Mouse (Mus musculus) liver, embryonic 15.5 days (tissue): ENCODE measurements around the gene Camta1. TPM values are rescaled to one million over a fixed set of nuclear protein-coding genes. Genes with fewer than 3 reads are reported as not detected.

Source experiments
- ATAC-seq: fragments of 200-750 bp; cut with Nextera tagmentation; 2 replicates; pipeline ENCODE4 v1.8.0; 2017; ENCODE audit warnings: moderate number of reproducible peaks, mild to moderate bottlenecking, moderate library complexity; ENCODE audit not compliant: insufficient read depth
- H3K27ac ChIP-seq: fragments of 300-500 bp; sonication (generic); replicated peaks from 2 replicates; pipeline ENCODE4 v1.5.1; 2015; ENCODE audit warnings: mild to moderate bottlenecking, inconsistent platforms
- H3K27me3 ChIP-seq: fragments of 300-500 bp; sonication (generic); 2 replicates; pipeline ENCODE4 v1.6.1; 2015; ENCODE audit warnings: mild to moderate bottlenecking, inconsistent platforms
- H3K36me3 ChIP-seq: fragments of 300-500 bp; sonication (generic); replicated peaks from 2 replicates; pipeline ENCODE4 v1.6.1; 2015; ENCODE audit warnings: moderate library complexity, mild to moderate bottlenecking, inconsistent platforms
- H3K4me1 ChIP-seq: fragments of 300-500 bp; sonication (generic); replicated peaks from 2 replicates; pipeline ENCODE4 v1.6.1; 2015; ENCODE audit warnings: inconsistent platforms
- H3K4me2 ChIP-seq: fragments of 300-500 bp; sonication (generic); 2 replicates; pipeline ENCODE4 v1.6.1; 2015; ENCODE audit warnings: moderate library complexity, mild to moderate bottlenecking, inconsistent platforms
- H3K4me3 ChIP-seq: fragments of 300-500 bp; sonication (generic); replicated peaks from 2 replicates; pipeline ENCODE4 v1.5.1; 2015; ENCODE audit warnings: mild to moderate bottlenecking, inconsistent platforms
- H3K9ac ChIP-seq: fragments of 300-500 bp; sonication (generic); 2 replicates; pipeline ENCODE4 v1.6.1; 2015; ENCODE audit warnings: moderate library complexity, mild to moderate bottlenecking, inconsistent platforms
- H3K9me3 ChIP-seq: fragments of 300-500 bp; sonication (generic); replicated peaks from 2 replicates; pipeline ENCODE4 v1.6.1; 2016; ENCODE audit warnings: inconsistent platforms
- WGBS: fragments of 180-500 bp; shearing (Covaris S2); methylation state at CpG from one replicate; pipeline ENCODE4 v1.1.7; 2015; ENCODE audit warnings: mixed read lengths; ENCODE audit not compliant: insufficient replicate concordance; 5-methylcytosine and 5-hydroxymethylcytosine counted together
- polyA plus RNA-seq: library from polyadenylated mRNA; unstranded; fragments of >200 nt; fragmentation: Nextera tagmentation; extraction: Ambion mirVana; gene quantifications from 2 replicates; pipeline ENCODE4 v1.2.1, GENCODE M21; 2015

Camta1 gene
- polyA plus RNA-seq, 1 experiment from 2014 or later, result 31.1 TPM

- Histone ChIP-seq H3K36me3 (no peaks in the 10 kb centered on the region), H3K4me1 (no peaks in the 10 kb centered on the region), H3K27me3 (no peaks in the 10 kb centered on the region), H3K9me3 (no peaks in the 10 kb centered on the region), H3K9ac (no peak overlapping the region), H3K4me2 (no peak overlapping the region), H3K27ac (no peak overlapping the region), H3K4me3 (no peak overlapping the region)
- WGBS, result 6% methylated on average over 8 of the region's 8 CpGs
- ATAC-seq, result no peak
These were observed 675.2 kb downstream of the Camta1 start for GRCm38 (mm10) chr4:151186447-151186846.

GRCm38 (mm10) chr4:151185750-151186149 is 675.9 kb downstream of the Camta1 start:
- no peak for ATAC-seq
- no peaks in the 10 kb centered on the region for H3K36me3 ChIP-seq
- H3K9me3 ChIP-seq, result no peaks in the 10 kb centered on the region
- H3K4me2 ChIP-seq, result no peak overlapping the region
- no peak overlapping the region for H3K27ac ChIP-seq
- H3K9ac ChIP-seq, result no peak overlapping the region
- H3K27me3 ChIP-seq, result no peaks in the 10 kb centered on the region
- H3K4me3 ChIP-seq, result no peak overlapping the region
- H3K4me1 ChIP-seq, result no peaks in the 10 kb centered on the region
- 26% methylated on average over 1 of the region's 1 CpGs for WGBS

- Histone ChIP-seq H3K4me2 (no peak overlapping the region), H3K4me1 (no peaks in the 10 kb centered on the region), H3K9me3 (no peaks in the 10 kb centered on the region), H3K27ac (no peak overlapping the region), H3K9ac (no peak overlapping the region), H3K36me3 (no peaks in the 10 kb centered on the region), H3K27me3 (peaks cover 12% of the 10 kb centered on the region; the same call in 1 of the 2 replicates), H3K4me3 (no peak overlapping the region)
- 56% methylated on average over 7 of the region's 7 CpGs for WGBS
- ATAC-seq, result no peak
These were observed 681.2 kb downstream of the Camta1 start for GRCm38 (mm10) chr4:151180394-151180902.

GRCm38 (mm10) chr4:151179639-151180038 is 682.0 kb downstream of the Camta1 start:
- Histone ChIP-seq H3K27ac (no peak overlapping the region), H3K9ac (no peak overlapping the region), H3K36me3 (no peaks in the 10 kb centered on the region), H3K4me1 (no peaks in the 10 kb centered on the region), H3K4me2 (no peak overlapping the region), H3K9me3 (no peaks in the 10 kb centered on the region), H3K27me3 (peaks cover 12% of the 10 kb centered on the region; the same call in 1 of the 2 replicates), H3K4me3 (no peak overlapping the region)
- ATAC-seq, result no peak
- WGBS, result 40% methylated on average over 3 of the region's 3 CpGs

GRCm38 (mm10) chr4:151178970-151179378 is 682.7 kb downstream of the Camta1 start:
- H3K4me2 ChIP-seq, result no peak overlapping the region
- no peaks in the 10 kb centered on the region for H3K36me3 ChIP-seq
- H3K9me3 ChIP-seq, result no peaks in the 10 kb centered on the region
- H3K9ac ChIP-seq, result no peak overlapping the region
- 55% methylated on average over 8 of the region's 8 CpGs for WGBS
- no peaks in the 10 kb centered on the region for H3K4me1 ChIP-seq
- no peak overlapping the region for H3K27ac ChIP-seq
- H3K27me3 ChIP-seq, result peaks cover 12% of the 10 kb centered on the region; the same call in 1 of the 2 replicates
- no peak for ATAC-seq
- no peak overlapping the region for H3K4me3 ChIP-seq

GRCm38 (mm10) chr4:151172526-151172925 is 689.1 kb downstream of the Camta1 start:
- Histone ChIP-seq H3K9me3 (no peaks in the 10 kb centered on the region), H3K27ac (no peak overlapping the region), H3K4me2 (no peak overlapping the region), H3K4me3 (no peak overlapping the region), H3K36me3 (no peaks in the 10 kb centered on the region), H3K27me3 (peaks cover 5% of the 10 kb centered on the region; the same call in 1 of the 2 replicates), H3K4me1 (no peaks in the 10 kb centered on the region), H3K9ac (no peak overlapping the region)
- WGBS, result 65% methylated on average over 8 of the region's 8 CpGs
- ATAC-seq, result no peak

- Histone ChIP-seq H3K36me3 (no peaks in the 10 kb centered on the region), H3K9ac (no peak overlapping the region), H3K27me3 (peaks cover 2% of the 10 kb centered on the region; the same call in 1 of the 2 replicates), H3K4me2 (no peak overlapping the region), H3K4me3 (no peak overlapping the region), H3K27ac (no peak overlapping the region), H3K9me3 (no peaks in the 10 kb centered on the region), H3K4me1 (no peaks in the 10 kb centered on the region)
- no peak for ATAC-seq
- 55% methylated on average over 3 of the region's 3 CpGs for WGBS
These were observed 690.6 kb downstream of the Camta1 start for GRCm38 (mm10) chr4:151171117-151171516.

GRCm38 (mm10) chr4:151170658-151171057 is 691.0 kb downstream of the Camta1 start:
- Histone ChIP-seq H3K9me3 (no peaks in the 10 kb centered on the region), H3K27me3 (peaks cover 4% of the 10 kb centered on the region; the same call in 1 of the 2 replicates), H3K27ac (no peak overlapping the region), H3K9ac (no peak overlapping the region), H3K4me2 (no peak overlapping the region), H3K4me3 (no peak overlapping the region), H3K36me3 (no peaks in the 10 kb centered on the region), H3K4me1 (no peaks in the 10 kb centered on the region)
- 52% methylated on average over 18 of the region's 18 CpGs for WGBS
- no peak for ATAC-seq

- Histone ChIP-seq H3K4me1 (no peaks in the 10 kb centered on the region), H3K4me2 (no peak overlapping the region), H3K27me3 (peaks cover 8% of the 10 kb centered on the region; the same call in 1 of the 2 replicates), H3K9ac (no peak overlapping the region), H3K9me3 (no peaks in the 10 kb centered on the region), H3K36me3 (no peaks in the 10 kb centered on the region), H3K27ac (no peak overlapping the region), H3K4me3 (no peak overlapping the region)
- no peak for ATAC-seq
- WGBS, result 50% methylated on average over 6 of the region's 6 CpGs
These were observed 694.7 kb downstream of the Camta1 start for GRCm38 (mm10) chr4:151166969-151167368.

GRCm38 (mm10) chr4:151165539-151165938 is 696.1 kb downstream of the Camta1 start:
- WGBS, result 23% methylated on average over 10 of the region's 10 CpGs
- Histone ChIP-seq H3K9ac (no peak overlapping the region), H3K4me3 (no peak overlapping the region), H3K27me3 (peaks cover 8% of the 10 kb centered on the region; the same call in 1 of the 2 replicates), H3K9me3 (no peaks in the 10 kb centered on the region), H3K36me3 (no peaks in the 10 kb centered on the region), H3K4me1 (no peaks in the 10 kb centered on the region), H3K4me2 (no peak overlapping the region), H3K27ac (no peak overlapping the region)
- ATAC-seq, result no peak

GRCm38 (mm10) chr4:151164309-151164708 is 697.4 kb downstream of the Camta1 start:
- 49% methylated on average over 1 of the region's 1 CpGs for WGBS
- ATAC-seq, result no peak
- peaks cover 8% of the 10 kb centered on the region; the same call in 1 of the 2 replicates for H3K27me3 ChIP-seq

GRCm38 (mm10) chr4:151161869-151162268 is 699.8 kb downstream of the Camta1 start:
- H3K9me3 ChIP-seq, result no peaks in the 10 kb centered on the region
- 34% methylated on average over 6 of the region's 6 CpGs for WGBS

More at GRCm38 (mm10) chr4:151164309-151164708, 697.4 kb downstream of the Camta1 start:
- no peak overlapping the region for H3K4me2 ChIP-seq
- H3K4me1 ChIP-seq, result no peaks in the 10 kb centered on the region
- no peak overlapping the region for H3K4me3 ChIP-seq
- H3K9me3 ChIP-seq, result no peaks in the 10 kb centered on the region
- no peak overlapping the region for H3K27ac ChIP-seq
- H3K36me3 ChIP-seq, result no peaks in the 10 kb centered on the region
- no peak overlapping the region for H3K9ac ChIP-seq

More at GRCm38 (mm10) chr4:151161869-151162268, 699.8 kb downstream of the Camta1 start:
- Histone ChIP-seq H3K4me2 (no peak overlapping the region), H3K4me3 (no peak overlapping the region), H3K27me3 (peaks cover 8% of the 10 kb centered on the region; the same call in 1 of the 2 replicates), H3K27ac (no peak overlapping the region), H3K9ac (no peak overlapping the region), H3K36me3 (no peaks in the 10 kb centered on the region), H3K4me1 (no peaks in the 10 kb centered on the region)
- ATAC-seq, result no peak
